1 mouse cellular context compared by ENCODE assay signal in genomic region chr2:75936685-75937084, GRCm38 (mm10). TPM values are rescaled to one million over a fixed set of nuclear protein-coding genes. Genes with fewer than 3 reads are reported as not detected.
"Had no signal": no experiment of that assay in that cellular context is flagged by ENCODE, and none has a peak within 500 bp of the region (broad histone marks: within the 10 kb centered on the region; RNA-seq: fewer than 3 reads in every experiment).

No protein-coding gene starts in this region.

RNA-seq across cellular contexts. Expression of gene Ttc30a2, which starts 41.3 kb away (rescaled TPM):
- polyA plus RNA-seq: inflammation-experienced regulatory T-cells, adult 6 months had no signal
